Mouse (Mus musculus) erythroblast, embryonic 14.5 days (primary cell): Measurements from ENCODE around the gene Apoc2. TPM values are rescaled to one million over a fixed set of nuclear protein-coding genes. Genes with fewer than 3 reads are reported as not detected.

Experiments
- H3K27me3 ChIP-seq: 2 replicates; pipeline ENCODE4 v1.6.1; 2012; ENCODE audit warnings: inconsistent platforms; ENCODE audit not compliant: control insufficient read depth
- H3K36me3 ChIP-seq: 2 replicates; pipeline ENCODE4 v1.6.1; 2012; ENCODE audit warnings: mild to moderate bottlenecking, inconsistent platforms; ENCODE audit not compliant: control insufficient read depth
- H3K4me1 ChIP-seq: 2 replicates; pipeline ENCODE4 v1.6.1; 2012; ENCODE audit warnings: inconsistent platforms; ENCODE audit not compliant: control insufficient read depth
- H3K4me3 ChIP-seq: replicated peaks from 2 replicates; pipeline ENCODE3; 2012; ENCODE audit warnings: moderate library complexity, mild to moderate bottlenecking, inconsistent platforms
- H3K9me3 ChIP-seq: 2 replicates; pipeline ENCODE4 v1.6.1; 2012; ENCODE audit warnings: low read length, inconsistent platforms, mixed read lengths; ENCODE audit not compliant: control insufficient read depth
- GATA1 ChIP-seq: IDR thresholded peaks from 2 replicates; pipeline ENCODE4 v1.6.1; 2012; ENCODE audit warnings: low read length, inconsistent platforms, mixed read lengths
- TAL1 ChIP-seq: IDR thresholded peaks from 3 replicates; pipeline ENCODE4 v1.6.1; 2012; ENCODE audit warnings: low read length, inconsistent platforms, mixed read lengths
- polyA plus RNA-seq: library from polyadenylated mRNA; stranded (reverse); fragments of >175 nt; gene quantifications from 2 replicates; pipeline ENCODE4 v1.2.3, GENCODE M21; 2012

Gene Apoc2
- 0.32 and 0.99 TPM in 2 replicates for polyA plus RNA-seq

GRCm38 (mm10) chr7:19677872-19678271 lies at the start of gene Apoc2:
Apoc2 (minus strand) TSS chr7:19677941.
- Histone ChIP-seq H3K4me3 (no peak within 1 kb of the TSS), H3K4me1 (peaks cover 5% of the 10 kb centered on the region; the same call in 1 of the 2 replicates), H3K9me3 (no peaks in the 10 kb centered on the region), H3K27me3 (no peaks in the 10 kb centered on the region), H3K36me3 (no peaks in the 10 kb centered on the region; the same call in 1 of the 2 replicates)
- TF ChIP-seq GATA1 (no peak), TAL1 (no peak)

GRCm38 (mm10) chr7:19726541-19726940 lies 48.8 kb upstream of the Apoc2 start:
- no peaks in the 10 kb centered on the region for H3K27me3 ChIP-seq
- no peak overlapping the region for H3K4me3 ChIP-seq
- no peaks in the 10 kb centered on the region for H3K9me3 ChIP-seq
- H3K4me1 ChIP-seq = peaks cover 10% of the 10 kb centered on the region
- no peak for TF ChIP-seq TAL1
- no peak for TF ChIP-seq GATA1
- peaks cover 16% of the 10 kb centered on the region; the same call in 1 of the 2 replicates for H3K36me3 ChIP-seq

- H3K4me1 ChIP-seq = peaks cover 11% of the 10 kb centered on the region
- no peaks in the 10 kb centered on the region for H3K27me3 ChIP-seq
- H3K36me3 ChIP-seq = peaks cover 9% of the 10 kb centered on the region; the same call in 1 of the 2 replicates
- no peak for TF ChIP-seq TAL1
- TF ChIP-seq GATA1 = no peak
- no peaks in the 10 kb centered on the region; the same call in 1 of the 2 replicates for H3K9me3 ChIP-seq
- H3K4me3 ChIP-seq = no peak overlapping the region
Observed at GRCm38 (mm10) chr7:19724167-19724566, 46.4 kb upstream of the Apoc2 start.

- no peak for TF ChIP-seq GATA1
- H3K27me3 ChIP-seq = no peaks in the 10 kb centered on the region
- H3K4me1 ChIP-seq = peaks cover 17% of the 10 kb centered on the region
- no peaks in the 10 kb centered on the region; the same call in 1 of the 2 replicates for H3K9me3 ChIP-seq
- peaks cover 5% of the 10 kb centered on the region; the same call in 1 of the 2 replicates for H3K36me3 ChIP-seq
- H3K4me3 ChIP-seq = no peak overlapping the region
Observed at GRCm38 (mm10) chr7:19722754-19723195, 45.0 kb upstream of the Apoc2 start.

- Histone ChIP-seq H3K4me3 (no peak overlapping the region), H3K36me3 (peaks cover under 1% of the 10 kb centered on the region; the same call in 1 of the 2 replicates), H3K9me3 (no peaks in the 10 kb centered on the region; the same call in 1 of the 2 replicates), H3K4me1 (peaks cover 43% of the 10 kb centered on the region), H3K27me3 (no peaks in the 10 kb centered on the region)
- TF ChIP-seq GATA1 (no peak), TAL1 (no peak)
Observed at GRCm38 (mm10) chr7:19719200-19719599, 41.5 kb upstream of the Apoc2 start.

- Histone ChIP-seq H3K36me3 (peaks cover 7% of the 10 kb centered on the region), H3K27me3 (no peaks in the 10 kb centered on the region), H3K4me1 (peaks cover 51% of the 10 kb centered on the region), H3K4me3 (no peak overlapping the region), H3K9me3 (no peaks in the 10 kb centered on the region; the same call in 1 of the 2 replicates)
- TF ChIP-seq GATA1 (no peak), TAL1 (no peak)
Observed at GRCm38 (mm10) chr7:19718297-19718952, 40.7 kb upstream of the Apoc2 start.

GRCm38 (mm10) chr7:19717346-19717745 lies 39.6 kb upstream of the Apoc2 start:
- Histone ChIP-seq H3K9me3 (no peaks in the 10 kb centered on the region; the same call in 1 of the 2 replicates), H3K4me1 (peaks cover 50% of the 10 kb centered on the region), H3K27me3 (no peaks in the 10 kb centered on the region), H3K36me3 (peaks cover 18% of the 10 kb centered on the region), H3K4me3 (no peak overlapping the region)
- no peak for TF ChIP-seq GATA1
- no peak for TF ChIP-seq TAL1

- TF ChIP-seq GATA1 = no peak
- no peak for TF ChIP-seq TAL1
- H3K36me3 ChIP-seq = peaks cover 23% of the 10 kb centered on the region
- H3K9me3 ChIP-seq = no peaks in the 10 kb centered on the region; the same call in 1 of the 2 replicates
- H3K27me3 ChIP-seq = no peaks in the 10 kb centered on the region
- peak overlapping the region; percentile 97 for H3K4me3 ChIP-seq
- H3K4me1 ChIP-seq = peaks cover 50% of the 10 kb centered on the region
Observed at GRCm38 (mm10) chr7:19716822-19717221, 39.1 kb upstream of the Apoc2 start.

GRCm38 (mm10) chr7:19716055-19716682 lies 38.4 kb upstream of the Apoc2 start:
- TF ChIP-seq TAL1 (no peak), GATA1 (no peak)
- Histone ChIP-seq H3K36me3 (peaks cover 30% of the 10 kb centered on the region), H3K27me3 (no peaks in the 10 kb centered on the region), H3K4me1 (peaks cover 50% of the 10 kb centered on the region), H3K9me3 (no peaks in the 10 kb centered on the region; the same call in 1 of the 2 replicates), H3K4me3 (peak overlapping the region; percentile 97)
